30 mouse cellular contexts compared by ENCODE assay signal in genomic region chr3:108786520-108786919, GRCm38 (mm10). TPM values are rescaled to one million over a fixed set of nuclear protein-coding genes. Genes with fewer than 3 reads are reported as not detected.
DNase-seq lines count a peak whose midpoint lies in the region; ATAC-seq and TF ChIP-seq lines count a peak whose summit lies in the region.
"Had no signal": no experiment of that assay in that cellular context is flagged by ENCODE, and none has a peak within 500 bp of the region (broad histone marks: within the 10 kb centered on the region; RNA-seq: fewer than 3 reads in every experiment).

No protein-coding gene starts in this region.

- peak overlapping the region; percentile 38; the same call in 1 of the 2 replicates for H3K27ac ChIP-seq in limb, embryonic 15.5 days
- no peak overlapping the region for H3K27ac ChIP-seq in limb, embryonic 10.5 days
- H3K27ac ChIP-seq in stomach, postnatal 0 days (replicated peaks) = no peak overlapping the region
- H3K27ac ChIP-seq: embryonic facial prominence, embryonic 12.5 days; embryonic facial prominence, embryonic 15.5 days; gastrocnemius, adult 2 months; heart, adult 2 months; hindbrain, embryonic 10.5 days; hindbrain, embryonic 13.5 days had no signal

- H3K4me2 ChIP-seq in limb, embryonic 15.5 days = no peak overlapping the region
- no peak overlapping the region for H3K4me2 ChIP-seq in stomach, postnatal 0 days (replicated peaks; ENCODE audit: low read depth)
- H3K4me2 ChIP-seq: embryonic facial prominence, embryonic 12.5 days; embryonic facial prominence, embryonic 15.5 days; heart, embryonic 11.5 days; hindbrain, embryonic 13.5 days had no signal

- no peaks in the 10 kb centered on the region for H3K36me3 ChIP-seq in limb, embryonic 15.5 days
- 0 out of 2 replicates have a peak, but pooled peaks cover 9% of the 10 kb centered on the region for H3K36me3 ChIP-seq in limb, embryonic 10.5 days
- H3K36me3 ChIP-seq in stomach, postnatal 0 days (ENCODE audit: control insufficient read depth, insufficient read depth, low read length) = no peaks in the 10 kb centered on the region
- H3K36me3 ChIP-seq: embryonic facial prominence, embryonic 12.5 days; embryonic facial prominence, embryonic 15.5 days; hindbrain, embryonic 10.5 days; hindbrain, embryonic 13.5 days had no signal

- H3K27me3 ChIP-seq in limb, embryonic 15.5 days = no peaks in the 10 kb centered on the region
- H3K27me3 ChIP-seq in limb, embryonic 10.5 days (ENCODE audit: low read depth, poor library complexity, severe bottlenecking) = no peaks in the 10 kb centered on the region
- H3K27me3 ChIP-seq in stomach, postnatal 0 days (ENCODE audit: control insufficient read depth, insufficient read depth, low read length) = no peaks in the 10 kb centered on the region
- H3K27me3 ChIP-seq: embryonic facial prominence, embryonic 12.5 days; embryonic facial prominence, embryonic 15.5 days; hindbrain, embryonic 13.5 days had no signal

- no peak overlapping the region for H3K4me3 ChIP-seq in limb, embryonic 15.5 days
- no peak overlapping the region for H3K4me3 ChIP-seq in limb, embryonic 10.5 days
- H3K4me3 ChIP-seq in stomach, postnatal 0 days (ENCODE audit: low read depth, low read length) = no peak overlapping the region
- H3K4me3 ChIP-seq: embryonic facial prominence, embryonic 12.5 days; embryonic facial prominence, embryonic 15.5 days; gastrocnemius, adult 2 months; heart, adult 2 months; hindbrain, embryonic 10.5 days; hindbrain, embryonic 13.5 days had no signal

- intact Hi-C loops in heart, postnatal 14 days (cut with DNase I) = no loop called here

- H3K4me1 ChIP-seq in limb, embryonic 15.5 days = peaks cover 47% of the 10 kb centered on the region
- peaks cover 53% of the 10 kb centered on the region for H3K4me1 ChIP-seq in limb, embryonic 10.5 days
- no peaks in the 10 kb centered on the region for H3K4me1 ChIP-seq in stomach, postnatal 0 days (replicated peaks; ENCODE audit: control insufficient read depth, insufficient read depth)

- H3K9me3 ChIP-seq in limb, embryonic 15.5 days = no peaks in the 10 kb centered on the region
- H3K9me3 ChIP-seq in limb, embryonic 10.5 days (replicated peaks) = 0 out of 2 replicates have a peak, but pooled peaks cover 6% of the 10 kb centered on the region
- H3K9me3 ChIP-seq in stomach, postnatal 0 days (ENCODE audit: control insufficient read depth, low read length) = 0 out of 2 replicates have a peak, but pooled peaks cover 2% of the 10 kb centered on the region

- peak; percentile 68 for DNase-seq in heart, adult 11 months
- no peak for DNase-seq in heart, postnatal 14 days
- DNase-seq in limb, embryonic 10.5 days (ENCODE audit: low spot score) = no peak
- DNase-seq in R1 (ENCODE audit: low read depth, low spot score) = peak; percentile 16
- no peak for DNase-seq in stomach, postnatal 0 days (ENCODE audit: low spot score)
- DNase-seq: adrenal gland, postnatal 10 days; adrenal gland, postnatal 36 days; cerebellum, adult 11 months; cerebellum, adult 2 months; cerebellum, adult 9-11 months; cerebellum, postnatal 25 days; forebrain, postnatal 0 days; gastrocnemius, adult 2 months; gastrocnemius, postnatal 14 days; heart, adult 2 months; heart, postnatal 36 days had no signal

- TF ChIP-seq EP300 in stomach, postnatal 0 days (optimal IDR thresholded peaks at IDR 0.05) = no peak

- ATAC-seq in limb, embryonic 15.5 days (ENCODE audit: insufficient number of reproducible peaks, low FRiP score, low TSS enrichment, low read depth) = no peak
- no peak for ATAC-seq in stomach, postnatal 0 days (ENCODE audit: low FRiP score, low TSS enrichment)
- ATAC-seq: forebrain, embryonic 14.5 days; forebrain, postnatal 0 days; hindbrain, embryonic 16.5 days; intestine, embryonic 16.5 days had no signal

- H3K9ac ChIP-seq in limb, embryonic 15.5 days = no peak overlapping the region
- H3K9ac ChIP-seq in stomach, postnatal 0 days (ENCODE audit: low read length) = no peak overlapping the region
- H3K9ac ChIP-seq: embryonic facial prominence, embryonic 12.5 days; embryonic facial prominence, embryonic 15.5 days; forebrain, postnatal 0 days; hindbrain, embryonic 13.5 days had no signal

- 81% methylated on average over 6 of the region's 6 CpGs for WGBS in limb, embryonic 15.5 days
- WGBS in limb, embryonic 10.5 days = 89% methylated on average over 6 of the region's 6 CpGs
- 67% methylated on average over 6 of the region's 6 CpGs for WGBS in stomach, postnatal 0 days

- no peak for TF ChIP-seq CTCF in stomach, postnatal 0 days (IDR thresholded peaks at IDR 0.05; ENCODE audit: low read depth)

RNA-seq across cellular contexts. Expression of gene Aknad1, which starts 47.1 kb away (rescaled TPM):
- total RNA-seq in heart, postnatal 14 days (2021) = under 1 TPM in 1 of 2 experiments, not detected in 1; 0.07 TPM
- 1.3 and 1.5 TPM in 2 replicates for polyA plus RNA-seq in limb, embryonic 15.5 days (2015; fragmentation: Nextera tagmentation; extraction: Ambion mirVana)
- 0.10 TPM in 1 of 2 replicates, not detected in the other for polyA plus RNA-seq in limb, embryonic 10.5 days (2016; fragmentation: Nextera tagmentation; extraction: Ambion mirVana)
- polyA plus RNA-seq in stomach, postnatal 0 days (2015; fragmentation: Nextera tagmentation; extraction: Ambion mirVana) = 0.30 and 0.85 TPM in 2 replicates
- total RNA-seq: adrenal gland, adult 18-20 months; adrenal gland, postnatal 36 days; common myeloid progenitor, adult 5-6 weeks; ES-E14; forebrain, postnatal 0 days; heart, postnatal 36 days had no signal
- polyA plus RNA-seq: cerebellum, adult 2 months; forebrain, embryonic 11.5 days; forebrain, embryonic 14.5 days; forebrain, postnatal 0 days; heart, embryonic 11.5 days; heart, embryonic 14.5 days; hindbrain, embryonic 16.5 days had no signal

RNA-seq across cellular contexts. Expression of gene Stxbp3, which starts 53.8 kb away (rescaled TPM):
- 10 to 100 TPM; 25.9 to 31.3 TPM for total RNA-seq in heart, postnatal 14 days (2021)
- polyA plus RNA-seq in limb, embryonic 15.5 days (2015; fragmentation: Nextera tagmentation; extraction: Ambion mirVana) = 46.6 and 51.8 TPM in 2 replicates
- 20.8 and 24.6 TPM in 2 replicates for polyA plus RNA-seq in limb, embryonic 10.5 days (2016; fragmentation: Nextera tagmentation; extraction: Ambion mirVana)
- polyA plus RNA-seq in stomach, postnatal 0 days (2015; fragmentation: Nextera tagmentation; extraction: Ambion mirVana) = 38.6 and 39.3 TPM in 2 replicates

Comparison
In these comparisons a context has a peak if more than half of its experiments do, and no peak if none do; other contexts are left out.
1. DNase-seq: peak in heart, adult 11 months (single experiment) and R1 (single experiment); none in heart, postnatal 14 days (0 of 2), limb, embryonic 10.5 days (single experiment) and stomach, postnatal 0 days (single experiment).